Mouse (Mus musculus) myocyte (in vitro differentiated cells): Measurements from ENCODE around the gene Per1. TPM values are rescaled to one million over a fixed set of nuclear protein-coding genes. Genes with fewer than 3 reads are reported as not detected.

Experiments
- H3K27me3 ChIP-seq: one replicate; pipeline ENCODE4 v1.6.1; 2011; ENCODE audit not compliant: control insufficient read depth, insufficient read depth, insufficient read length
- H3K36me3 ChIP-seq: one replicate; pipeline ENCODE4 v1.6.1; 2011; ENCODE audit not compliant: control insufficient read depth, insufficient read depth
- H3K4me2 ChIP-seq: one replicate; pipeline ENCODE4 v1.6.1; 2011; ENCODE audit warnings: low read depth, control low read depth
- H3K4me3 ChIP-seq: one replicate; pipeline ENCODE4 v1.5.1; 2011; ENCODE audit warnings: mild to moderate bottlenecking, control low read depth, moderate library complexity
- H3K79me2 ChIP-seq: one replicate; pipeline ENCODE4 v1.6.1; 2011; ENCODE audit not compliant: control insufficient read depth, insufficient read depth
- H3ac ChIP-seq: one replicate; pipeline ENCODE4 v1.6.1; 2011; ENCODE audit not compliant: control insufficient read depth, insufficient read length
- E2F4 ChIP-seq: IDR thresholded peaks from one replicate; pipeline ENCODE4 v1.6.1; 2011; ENCODE audit warnings: mild to moderate bottlenecking, control low read depth, moderate library complexity; ENCODE audit not compliant: insufficient read depth
- MAX ChIP-seq: IDR thresholded peaks from one replicate; pipeline ENCODE4 v1.6.1; 2011; ENCODE audit warnings: low read depth, mild to moderate bottlenecking, control low read depth
- MYOD1 ChIP-seq, 3 experiments: IDR thresholded peaks; one replicate each; pipeline ENCODE4 v1.6.1; 2011; ENCODE audit warnings: control low read depth in 2 of 3, low read depth in 2 of 3, mild to moderate bottlenecking in 2 of 3, moderate library complexity in 1 of 3; ENCODE audit not compliant: insufficient read length in 2 of 3, control insufficient read depth in 1 of 3
- MYOG ChIP-seq, 3 experiments: IDR thresholded peaks; one replicate each; pipeline ENCODE4 v1.6.1; 2011; ENCODE audit warnings: control low read depth in 2 of 3, low read depth in 2 of 3, mild to moderate bottlenecking in 2 of 3; ENCODE audit not compliant: insufficient read length in 2 of 3, control insufficient read depth in 1 of 3, insufficient read depth in 1 of 3
- POLR2A ChIP-seq: IDR thresholded peaks from one replicate; pipeline ENCODE4 v1.6.1; 2011; ENCODE audit warnings: low read depth, mild to moderate bottlenecking, control low read depth, moderate library complexity; ENCODE audit not compliant: insufficient read length
- POLR2AphosphoS2 ChIP-seq: IDR thresholded peaks from one replicate; pipeline ENCODE4 v1.6.1; 2011; ENCODE audit warnings: low read depth, control low read depth; ENCODE audit not compliant: insufficient read length
- REST ChIP-seq: IDR thresholded peaks from one replicate; pipeline ENCODE4 v1.6.1; 2011; ENCODE audit warnings: mild to moderate bottlenecking, control low read depth, moderate library complexity; ENCODE audit not compliant: insufficient read depth, insufficient read length
- TCF3 ChIP-seq: IDR thresholded peaks from one replicate; pipeline ENCODE4 v1.6.1; 2011; ENCODE audit warnings: low read depth, control low read depth; ENCODE audit not compliant: insufficient read length
- USF1 ChIP-seq: IDR thresholded peaks from one replicate; pipeline ENCODE4 v1.6.1; 2011; ENCODE audit warnings: low read depth, mild to moderate bottlenecking, control low read depth, moderate library complexity
- polyA plus RNA-seq: library from polyadenylated mRNA; unstranded; fragments of >200 nt; fragmentation: generic; extraction: Trizol; gene quantifications from one replicate; pipeline ENCODE4 v1.2.1, GENCODE M21; 2012; ENCODE audit warnings: missing spikeins

The Per1 gene
- polyA plus RNA-seq, 1 experiment, result 8.9 TPM

- no peak overlapping the region for H3ac ChIP-seq
- TF ChIP-seq MAX, result no peak
- peak in 1 of 3 experiments; percentile 16 for TF ChIP-seq MYOG (IDR thresholded peaks at IDR 0.05; ENCODE audit: control insufficient read depth in 1 of 3, insufficient read depth in 1 of 3, insufficient read length in 2 of 3, low read depth in 2 of 3)
- no peak for TF ChIP-seq POLR2A
- TF ChIP-seq POLR2AphosphoS2, result no peak
- TF ChIP-seq TCF3, result no peak
- no peak overlapping the region for H3K4me3 ChIP-seq
- H3K79me2 ChIP-seq, result peaks cover 26% of the 10 kb centered on the region
- H3K27me3 ChIP-seq, result no peaks in the 10 kb centered on the region
- peaks cover 19% of the 10 kb centered on the region for H3K36me3 ChIP-seq
- no peak overlapping the region for H3K4me2 ChIP-seq
Observed at GRCm38 (mm10) chr11:69087082-69087481, 7.9 kb upstream of the Per1 start.

DNA sequence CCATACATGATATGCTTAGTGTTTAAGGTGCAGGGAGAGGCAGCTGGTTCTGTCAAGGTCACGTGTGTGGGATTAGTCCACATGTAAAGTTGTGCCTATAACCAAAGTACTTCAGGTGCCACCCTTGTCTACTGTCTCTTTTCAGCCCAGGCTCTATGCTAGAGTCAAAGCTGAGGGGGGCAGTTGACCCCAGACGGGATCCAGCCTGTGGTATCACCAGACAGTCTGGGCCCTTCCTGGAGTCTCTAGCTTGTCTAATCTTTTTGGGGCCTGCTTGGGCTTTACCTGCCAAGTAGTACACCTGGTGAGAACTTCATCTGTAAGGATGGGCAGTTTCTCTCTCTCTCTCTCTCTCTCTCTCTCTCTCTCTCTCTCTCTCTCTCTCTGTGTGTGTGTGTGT, 7.4 kb upstream of the Per1 start:
- peak overlapping the region; percentile 92 for H3K4me3 ChIP-seq
- H3K4me2 ChIP-seq, result peak overlapping the region; percentile 94
- H3K79me2 ChIP-seq, result peaks cover 26% of the 10 kb centered on the region

DNA sequence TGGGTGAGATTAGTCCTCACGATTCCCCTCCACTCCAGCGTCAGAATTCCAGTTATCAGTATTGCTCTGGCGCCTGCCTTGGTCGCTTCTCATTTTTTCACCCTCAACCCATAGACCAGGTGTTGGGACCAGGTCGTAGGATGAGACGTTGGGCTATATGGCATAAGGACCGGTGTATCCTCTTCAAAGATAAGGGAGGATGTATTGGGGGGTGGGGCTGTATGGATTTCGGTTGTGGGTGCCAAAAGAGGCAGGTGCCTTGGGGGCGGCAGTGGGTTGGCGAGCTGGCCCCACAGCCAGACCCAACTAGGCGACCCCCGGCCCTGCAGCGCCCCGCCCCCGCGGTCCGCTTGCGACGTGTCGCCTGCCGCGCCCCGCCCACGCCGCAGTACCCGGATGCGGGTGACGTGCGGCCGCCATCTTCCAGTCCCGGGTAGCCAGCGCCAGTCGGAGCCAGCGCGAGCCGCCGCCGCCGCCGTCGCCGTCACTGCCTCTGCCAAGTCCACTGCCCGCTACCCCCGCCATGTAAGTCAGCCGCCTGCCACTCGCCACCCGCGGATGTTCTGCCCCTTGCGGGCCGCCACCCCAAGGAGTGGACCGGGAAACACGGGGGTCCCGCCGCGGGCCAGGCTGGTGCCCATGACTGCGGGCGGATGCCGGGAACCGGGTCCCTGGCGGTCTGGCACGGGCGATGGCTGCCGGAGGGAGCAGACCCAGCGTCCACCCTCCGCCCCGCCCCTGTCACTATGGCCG, 6.7 kb upstream of the Per1 start, which contains the start of gene Vamp2:
Gene Vamp2, plus strand, starts transcription at position 388 of the 753 bp plus-strand sequence.
- Histone ChIP-seq H3ac (peak within 1 kb of the TSS; percentile 98), H3K27me3 (no peaks in the 10 kb centered on the region), H3K4me3 (peak within 1 kb of the TSS; percentile 92), H3K36me3 (peaks cover 20% of the 10 kb centered on the region), H3K79me2 (peaks cover 26% of the 10 kb centered on the region), H3K4me2 (peak within 1 kb of the TSS; percentile 94)
- TF ChIP-seq POLR2A, result peak; percentile 90
- TF ChIP-seq POLR2AphosphoS2, result peak; percentile 90
- no peak for TF ChIP-seq REST
- peak in 1 of 3 experiments; percentile 31 for TF ChIP-seq MYOD1 (IDR thresholded peaks at IDR 0.05; ENCODE audit: control insufficient read depth in 1 of 3, insufficient read length in 2 of 3, low read depth in 2 of 3)

More for the DNA sequence above, 7.4 kb upstream of the Per1 start:
- Histone ChIP-seq H3K27me3 (no peaks in the 10 kb centered on the region), H3K36me3 (peaks cover 20% of the 10 kb centered on the region), H3ac (no peak overlapping the region)
- TF ChIP-seq POLR2AphosphoS2 (no peak), USF1 (peak; percentile 27)

- peak overlapping the region; percentile 92 for H3K4me3 ChIP-seq
- TF ChIP-seq MYOD1 (IDR thresholded peaks at IDR 0.05; ENCODE audit: control insufficient read depth in 1 of 3, insufficient read length in 2 of 3, low read depth in 2 of 3) (peak in 1 of 3 experiments; percentile 62), POLR2A (no peak), MYOG (IDR thresholded peaks at IDR 0.05; ENCODE audit: control insufficient read depth in 1 of 3, insufficient read depth in 1 of 3, insufficient read length in 2 of 3, low read depth in 2 of 3) (peak in 1 of 3 experiments; percentile 32)
- no peaks in the 10 kb centered on the region for H3K27me3 ChIP-seq
- H3K4me2 ChIP-seq, result peak overlapping the region; percentile 91
- H3K79me2 ChIP-seq, result peaks cover 26% of the 10 kb centered on the region
- peak overlapping the region; percentile 98 for H3ac ChIP-seq
- peaks cover 20% of the 10 kb centered on the region for H3K36me3 ChIP-seq
Observed at GRCm38 (mm10) chr11:69088856-69089615, 6.0 kb upstream of the Per1 start.

GRCm38 (mm10) chr11:69089616-69090290, 5.3 kb upstream of the Per1 start:
- no peaks in the 10 kb centered on the region for H3K27me3 ChIP-seq
- H3K36me3 ChIP-seq, result peaks cover 20% of the 10 kb centered on the region
- H3K4me2 ChIP-seq, result peak overlapping the region; percentile 91
- peak overlapping the region; percentile 98 for H3ac ChIP-seq
- peak overlapping the region; percentile 92 for H3K4me3 ChIP-seq
- TF ChIP-seq POLR2AphosphoS2 (peak; percentile 36), TCF3 (no peak), POLR2A (peak; percentile 37)
- peaks cover 26% of the 10 kb centered on the region for H3K79me2 ChIP-seq

DNA sequence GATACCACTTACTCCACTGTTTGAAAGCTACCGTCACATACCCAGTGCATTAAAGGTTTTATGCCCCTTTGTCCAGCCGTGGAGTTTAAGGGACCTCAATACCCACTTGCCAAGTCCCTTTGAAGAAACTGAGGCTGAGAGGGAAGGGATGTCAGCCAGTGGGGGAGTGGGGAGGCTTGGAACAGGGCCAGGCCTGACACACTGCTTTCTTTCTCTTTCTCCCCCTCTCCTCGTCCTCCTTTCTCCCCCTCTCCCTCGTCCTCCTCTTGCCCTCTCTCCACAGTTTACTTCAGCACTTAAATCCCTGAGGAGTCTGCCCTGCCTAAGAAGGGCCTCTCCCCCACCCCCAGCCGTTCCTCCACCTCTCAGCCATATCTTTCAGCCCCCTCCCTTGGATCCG, 4.7 kb upstream of the Per1 start:
- Histone ChIP-seq H3K79me2 (peaks cover 26% of the 10 kb centered on the region), H3K4me3 (peak overlapping the region; percentile 92), H3ac (no peak overlapping the region), H3K27me3 (no peaks in the 10 kb centered on the region), H3K4me2 (peak overlapping the region; percentile 91), H3K36me3 (peaks cover 20% of the 10 kb centered on the region)
- TF ChIP-seq USF1, result no peak
- no peak for TF ChIP-seq REST
- no peak for TF ChIP-seq MAX
- TF ChIP-seq MYOG (IDR thresholded peaks at IDR 0.05; ENCODE audit: control insufficient read depth in 1 of 3, insufficient read depth in 1 of 3, insufficient read length in 2 of 3, low read depth in 2 of 3), result no peak
- TF ChIP-seq E2F4, result no peak
